Mouse (Mus musculus) heart, adult 18-20 months (tissue): ENCODE results near the gene Mpdu1. TPM values are rescaled to one million over a fixed set of nuclear protein-coding genes. Genes with fewer than 3 reads are reported as not detected.
"Not testable (repeated sequence)": the region's sequence is repeated elsewhere in the genome, so short reads cannot be mapped to it uniquely, and the experiment has no call there.

Experiments used
- DNase-seq, 2 experiments: peaks; one replicate each; pipeline ENCODE4 v3.0.0; 2021 to 2022; ENCODE audit warnings: mixed read lengths in 1 of 2
- total RNA-seq, 2 experiments: library from RNA; stranded (reverse); gene quantifications; 2 replicates each; pipeline ENCODE4 v1.2.3; 2021

Mpdu1 gene
- total RNA-seq, 2 experiments from 2014 or later, result 12.3 to 15.6 TPM

DNA sequence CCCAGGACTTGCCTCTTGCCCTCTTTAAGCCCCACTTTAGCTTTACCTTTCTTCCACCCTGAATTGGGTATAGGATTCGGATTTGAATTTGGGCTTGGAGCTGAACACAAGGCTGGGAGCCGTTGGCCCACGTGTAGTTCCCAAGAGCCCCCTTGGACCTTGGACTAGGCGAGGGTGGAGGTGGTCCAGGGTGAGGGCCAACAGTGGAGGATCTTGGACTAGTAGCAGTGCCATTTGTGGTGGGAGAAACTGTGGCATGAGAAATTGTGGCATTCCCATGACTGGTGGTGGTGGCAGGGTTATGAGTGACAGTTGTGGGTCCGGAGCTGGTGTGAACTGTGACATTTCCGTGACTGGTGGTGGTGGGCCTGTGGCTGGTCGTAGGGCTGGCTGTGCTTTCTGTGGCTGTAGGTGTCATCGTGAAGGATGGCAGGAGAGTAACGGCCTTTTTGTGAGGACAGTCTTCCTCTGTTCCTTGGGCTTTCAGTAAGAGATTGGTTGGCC is 3.1 kb upstream of the Mpdu1 start:
- DNase-seq, result no peak

DNA sequence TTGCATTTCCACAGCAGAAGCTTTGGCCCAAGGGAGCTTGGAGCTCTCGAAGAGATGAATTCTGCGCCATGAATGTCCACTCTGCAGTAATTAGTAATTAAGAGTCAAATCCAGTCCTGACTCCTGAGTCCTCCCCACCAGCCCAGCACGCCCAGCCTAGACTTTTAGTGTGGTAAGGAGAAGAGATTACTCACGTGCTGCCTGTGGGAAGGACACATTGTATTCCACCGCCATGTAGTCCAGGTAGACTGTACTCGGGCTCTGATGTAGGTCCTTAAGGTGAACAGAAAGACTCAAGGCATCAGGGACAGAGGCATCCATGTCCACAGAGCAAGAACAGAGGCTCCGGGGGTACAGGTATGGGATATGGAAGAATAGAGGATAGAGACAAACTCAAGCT is 2.4 kb upstream of the Mpdu1 start:
- DNase-seq, result no peak

DNA sequence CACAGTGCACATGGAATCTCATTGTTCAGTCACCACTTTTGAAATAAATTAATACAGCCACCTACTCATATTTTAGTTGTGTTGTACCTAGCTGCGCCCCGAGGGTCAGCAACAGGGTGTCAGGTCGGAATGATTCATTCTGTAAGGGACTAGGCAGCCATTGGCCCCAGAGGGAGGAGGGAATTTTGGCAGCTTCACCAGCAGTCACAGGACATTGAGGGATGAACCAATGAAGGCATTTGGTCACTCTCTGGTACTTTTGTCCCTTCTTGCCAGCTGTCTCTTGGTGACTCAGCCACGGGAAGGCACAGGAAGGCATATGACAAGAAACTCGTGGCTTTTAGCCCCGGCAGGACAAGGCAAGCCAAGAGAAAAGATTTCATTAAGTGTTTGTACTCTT is 1.4 kb upstream of the Mpdu1 start:
- peak; percentile 44 to 60 for DNase-seq

DNA sequence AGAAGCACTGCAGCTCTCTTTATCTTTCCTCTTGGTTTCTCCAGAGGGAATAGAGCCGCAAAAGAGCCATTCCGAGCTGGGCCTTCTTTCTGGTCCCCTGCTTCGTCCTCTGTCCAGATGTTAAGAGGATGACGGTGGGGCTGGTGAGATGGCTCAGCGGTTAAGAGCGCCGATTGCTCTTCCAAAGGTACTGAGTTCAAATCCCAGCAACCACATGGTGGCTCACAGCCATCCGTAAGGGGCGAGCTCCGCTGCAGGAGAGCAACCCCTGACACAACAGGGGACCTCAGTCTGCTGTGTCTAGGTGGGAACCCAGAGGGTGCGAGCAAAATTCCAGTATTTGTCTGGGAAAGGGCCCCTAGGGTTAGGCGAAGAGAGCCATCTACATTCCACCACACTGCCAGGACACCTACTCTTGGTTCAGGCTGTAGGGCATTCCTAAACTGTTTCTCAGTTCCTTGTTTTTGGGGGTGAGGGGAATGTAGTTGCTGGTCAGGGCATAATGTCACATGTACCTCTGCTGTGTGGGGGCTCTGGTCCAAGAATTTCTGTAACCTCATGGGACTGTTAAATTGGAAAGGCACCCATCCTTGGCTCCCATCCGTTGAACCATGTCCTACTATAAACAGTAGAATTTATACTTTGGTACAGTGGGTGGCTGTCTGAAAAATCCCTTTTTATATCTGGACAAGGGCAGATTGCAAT is 677 bp upstream of the Mpdu1 start:
- no peak for DNase-seq

DNA sequence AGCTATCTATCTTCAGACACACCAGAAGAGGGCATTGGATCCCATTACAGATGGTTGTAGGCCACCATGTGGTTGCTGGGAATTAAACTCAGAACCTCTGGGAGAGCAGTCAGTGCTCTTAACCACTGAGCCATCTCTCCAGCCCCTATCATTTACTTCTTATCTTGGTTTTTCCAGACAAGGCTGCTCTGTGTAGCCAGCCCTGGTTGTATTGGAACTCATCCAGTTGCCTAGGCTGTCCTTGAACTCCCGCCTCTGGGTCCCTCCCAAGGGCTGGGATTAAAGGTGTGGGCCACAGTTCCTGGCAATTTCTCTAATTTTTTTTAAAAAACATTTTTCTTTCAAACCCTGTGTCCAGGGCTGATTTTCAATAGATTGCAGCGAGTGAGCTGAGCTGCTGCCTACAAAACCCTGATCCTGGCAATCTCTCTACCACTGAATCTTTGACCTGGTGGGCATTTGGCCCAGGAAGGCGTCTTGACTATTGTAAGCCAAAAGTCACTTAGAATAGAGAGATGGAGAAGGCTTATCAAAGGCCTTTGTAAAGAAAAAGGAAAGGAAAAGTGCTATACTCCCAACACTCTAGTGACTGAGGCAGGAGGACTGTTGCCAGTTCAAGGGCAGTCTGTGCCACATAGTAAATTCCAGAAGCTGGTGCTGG is 1.1 kb downstream of the Mpdu1 start:
- peak; percentile 22 to 40 for DNase-seq

DNA sequence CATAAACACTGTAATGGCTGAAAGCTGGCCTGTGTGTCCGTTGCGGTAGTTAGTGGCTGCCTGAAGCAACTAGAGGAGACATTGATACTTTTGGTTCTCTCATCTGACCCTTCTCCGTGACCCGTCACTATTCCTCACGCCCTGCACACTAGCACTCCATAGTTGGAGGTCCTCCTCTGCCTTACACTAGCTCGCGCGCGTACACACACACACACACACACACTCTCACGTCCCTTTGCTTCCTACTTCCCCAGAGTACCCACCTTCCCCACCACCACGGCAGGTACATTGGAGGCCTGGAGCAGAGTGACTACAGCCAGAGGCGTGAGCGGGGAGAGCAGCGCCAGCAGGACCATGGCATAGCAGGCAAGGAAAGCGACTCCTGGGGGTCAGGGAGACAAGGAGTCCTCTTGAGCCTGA is 5.0 kb downstream of the Mpdu1 start:
- no peak for DNase-seq

DNA sequence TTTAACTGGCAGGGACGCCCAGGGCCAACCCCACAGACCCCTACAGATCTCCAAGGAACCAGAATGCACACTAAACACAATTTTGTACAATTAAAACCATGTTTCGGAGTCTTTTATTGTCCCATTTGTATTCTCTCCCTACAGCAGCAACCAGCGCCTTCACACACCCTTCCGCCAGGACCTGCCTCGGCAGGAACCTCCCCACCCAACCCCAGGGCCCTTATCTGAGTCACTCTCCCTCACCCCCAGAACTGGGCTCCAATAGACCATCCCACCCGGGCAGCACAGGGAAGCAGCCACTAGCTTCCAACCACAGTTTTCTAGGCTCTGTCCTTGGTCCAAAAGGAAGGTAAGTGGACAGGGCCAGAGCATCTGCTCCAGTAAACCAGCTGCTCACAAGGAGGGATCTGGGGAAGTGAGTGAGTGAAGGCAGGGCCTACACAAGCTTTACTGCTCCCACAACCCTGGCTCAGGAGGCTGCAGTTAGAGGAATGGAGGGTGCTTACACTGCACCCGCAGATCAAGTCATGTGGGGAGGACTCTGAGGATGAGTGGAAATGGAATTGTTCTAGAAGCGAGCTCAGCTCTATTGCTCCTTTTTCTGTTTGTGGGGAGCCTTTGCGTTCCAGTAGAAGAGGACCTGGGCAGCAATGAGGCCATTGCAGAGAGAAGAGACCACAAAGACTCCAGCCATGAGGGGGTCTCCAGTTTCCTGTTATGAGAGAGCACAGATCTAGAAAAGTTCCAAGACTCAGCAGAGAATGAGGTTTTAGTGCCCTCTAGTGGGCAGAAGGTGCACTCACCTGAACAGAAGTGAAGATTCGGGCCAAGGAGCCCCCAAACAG is 5.6 kb downstream of the Mpdu1 start:
- DNase-seq, result peak; percentile 22 to 66

DNA sequence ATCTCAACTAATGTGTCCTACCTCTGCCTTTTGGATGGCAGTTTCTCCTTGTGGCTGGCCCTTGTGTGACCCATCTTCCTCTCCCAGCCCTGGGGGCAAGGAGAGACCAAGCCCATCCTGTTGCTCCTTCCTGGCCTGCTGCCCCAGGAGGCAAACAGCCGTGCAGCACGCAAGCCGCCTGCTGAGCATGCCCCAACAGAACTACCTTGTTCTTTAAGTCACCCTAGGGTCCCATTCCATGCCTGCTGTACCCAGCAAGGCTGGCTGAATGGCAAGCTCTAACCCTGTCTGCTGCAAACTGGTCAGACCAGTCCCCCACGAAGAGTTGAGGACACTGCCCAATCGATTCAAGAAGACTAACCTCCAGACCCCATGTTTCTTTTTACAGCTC is 6.4 kb downstream of the Mpdu1 start:
- no peak for DNase-seq

DNA sequence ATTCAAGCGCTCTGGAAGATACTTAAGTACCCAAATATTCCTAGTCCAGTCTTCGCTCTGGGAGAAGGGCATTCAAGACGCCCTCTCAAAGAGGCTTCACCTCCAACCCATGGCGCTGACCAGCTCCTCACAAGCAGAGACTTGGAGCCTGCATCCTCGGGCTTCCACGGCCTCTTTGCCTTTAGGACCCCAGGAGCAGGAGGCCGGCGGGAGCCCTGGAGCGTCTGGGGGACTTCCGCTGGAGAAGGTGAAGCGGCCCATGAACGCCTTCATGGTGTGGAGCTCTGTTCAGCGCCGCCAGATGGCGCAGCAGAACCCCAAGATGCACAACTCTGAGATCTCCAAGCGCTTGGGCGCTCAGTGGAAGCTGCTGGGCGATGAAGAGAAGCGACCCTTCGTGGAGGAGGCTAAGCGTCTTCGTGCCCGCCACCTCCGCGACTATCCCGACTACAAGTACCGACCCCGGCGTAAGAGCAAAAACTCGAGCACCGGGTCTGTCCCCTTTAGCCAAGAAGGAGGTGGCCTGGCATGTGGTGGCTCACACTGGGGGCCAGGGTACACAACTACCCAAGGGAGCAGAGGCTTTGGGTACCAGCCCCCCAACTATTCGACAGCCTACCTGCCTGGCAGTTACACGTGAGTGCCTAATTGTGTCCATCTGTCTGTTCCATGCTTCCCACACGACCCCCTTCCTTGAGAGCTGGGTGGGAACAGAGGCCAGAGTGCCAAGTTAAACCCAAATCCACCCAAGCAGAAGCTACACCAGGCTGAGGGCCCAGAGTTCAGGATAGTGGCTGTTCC is 7.0 kb downstream of the Mpdu1 start, which contains the start of gene Sox15:
Gene Sox15, plus strand, starts transcription at position 51 of the 801 bp plus-strand sequence.
- DNase-seq, result peak; percentile 57 to 72

DNA sequence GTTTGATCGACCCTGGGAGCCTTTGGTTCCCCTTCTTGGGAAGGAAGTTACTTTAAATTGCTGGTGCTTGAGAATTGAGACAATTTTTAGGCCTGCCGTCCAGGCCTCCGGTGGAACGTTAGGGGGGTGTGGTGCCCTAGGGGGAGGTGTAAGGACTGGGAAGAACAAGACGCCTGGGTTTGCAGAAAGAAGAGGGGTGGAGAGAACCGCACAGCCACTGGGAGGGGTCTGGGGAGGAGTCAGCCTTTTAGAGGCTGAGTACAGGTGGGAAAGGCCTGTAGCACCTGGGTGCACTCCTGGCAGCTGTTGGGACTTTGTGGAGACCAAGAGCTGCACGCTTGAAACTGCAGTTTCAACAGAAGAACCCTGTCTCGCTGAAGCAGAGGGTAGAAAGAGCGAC is 7.7 kb downstream of the Mpdu1 start:
- DNase-seq, result no peak

DNA sequence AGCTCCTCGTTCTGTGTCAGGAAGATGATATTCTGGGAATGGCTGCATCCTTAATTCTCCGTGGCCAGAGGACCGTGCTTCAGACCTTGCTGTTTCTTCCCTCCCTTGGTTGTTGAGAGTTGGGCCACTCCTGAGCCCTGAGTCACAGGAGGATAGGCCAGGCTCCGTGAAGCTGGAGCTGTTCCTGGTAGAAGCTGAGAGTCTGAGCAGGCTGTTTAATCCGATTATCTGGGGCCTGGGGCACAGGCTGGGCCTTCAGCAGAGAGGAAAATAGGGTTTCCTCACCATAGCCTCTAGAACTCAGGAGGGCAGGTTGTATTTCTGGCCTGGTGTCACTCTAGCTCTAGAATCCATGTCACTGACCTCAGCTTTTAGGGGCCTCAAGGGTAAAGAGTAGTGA is 9.0 kb downstream of the Mpdu1 start:
- no peak for DNase-seq

DNA sequence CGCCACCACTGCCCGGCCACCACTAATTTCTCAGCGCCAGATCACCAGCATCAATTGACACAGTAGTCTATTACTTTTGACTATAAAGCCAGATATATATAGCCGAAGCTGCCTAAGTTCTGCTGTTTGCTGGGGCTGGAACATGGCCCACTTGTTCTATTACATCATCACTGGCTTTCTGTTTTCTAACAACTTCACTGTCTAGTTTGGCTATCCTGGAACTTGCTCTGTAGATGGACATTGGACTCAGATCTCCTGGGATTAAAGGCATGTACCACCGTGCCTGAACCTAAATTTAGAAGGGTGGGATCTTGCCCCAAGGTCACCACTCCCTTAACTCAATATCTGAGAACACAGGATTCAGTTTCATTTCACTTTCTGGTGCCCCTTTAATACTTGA is 16.6 kb downstream of the Mpdu1 start:
- DNase-seq, result no peak

DNA sequence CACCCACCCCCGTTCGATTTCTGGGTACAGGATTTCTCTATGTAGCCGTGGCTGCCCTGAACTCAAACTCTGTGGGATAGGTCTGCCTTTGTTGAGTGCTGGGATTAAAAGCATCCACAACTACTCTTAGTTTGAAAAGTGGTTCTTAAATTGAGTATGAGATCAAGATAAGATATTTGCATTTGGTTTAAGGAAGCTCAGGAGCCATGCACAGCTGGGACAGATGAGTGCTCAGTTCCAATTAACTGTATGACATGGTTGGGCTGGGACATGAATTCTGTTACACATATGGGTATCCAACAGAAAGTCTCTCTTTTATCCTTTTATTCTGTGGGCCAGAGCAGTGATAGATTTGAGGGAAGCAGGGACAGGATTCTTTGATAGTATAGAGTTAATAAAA is 27.0 kb downstream of the Mpdu1 start:
- DNase-seq, result no peak

DNA sequence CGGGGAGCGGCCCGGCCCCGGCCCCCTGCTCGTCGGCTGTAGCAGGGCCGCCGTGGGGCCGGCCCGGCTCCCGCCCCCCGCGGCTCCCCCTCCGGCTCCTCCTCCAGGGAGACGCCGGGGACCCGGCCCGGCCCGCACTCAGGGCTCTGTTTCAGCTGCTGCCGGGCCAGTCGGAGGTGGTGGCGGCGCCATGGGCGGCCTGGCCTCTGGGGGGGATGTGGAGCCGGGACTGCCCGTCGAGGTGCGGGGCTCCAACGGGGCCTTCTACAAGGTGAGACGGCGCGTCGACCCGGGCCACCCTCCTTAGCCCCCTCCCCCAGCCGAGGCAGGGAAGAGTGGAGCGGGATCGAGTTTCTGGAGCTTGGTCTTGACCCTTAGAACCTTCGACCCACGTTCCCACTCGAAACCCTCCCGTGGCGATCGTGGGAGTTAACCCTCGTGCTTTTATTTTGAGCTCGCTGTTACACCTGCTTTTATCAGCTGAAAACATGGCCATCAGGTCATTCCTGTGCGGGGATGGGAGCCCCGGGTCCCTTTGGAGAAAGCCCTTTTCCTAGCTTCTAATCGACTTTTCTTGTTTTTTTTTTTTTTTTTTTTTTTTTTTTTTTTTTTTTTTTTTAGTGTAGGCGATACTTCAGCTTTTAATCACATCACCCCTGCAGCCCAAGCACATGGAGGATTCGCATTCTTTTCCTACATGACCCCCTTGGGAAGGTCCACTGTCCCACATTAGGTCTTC is 29.1 kb downstream of the Mpdu1 start:
- no peak for DNase-seq

DNA sequence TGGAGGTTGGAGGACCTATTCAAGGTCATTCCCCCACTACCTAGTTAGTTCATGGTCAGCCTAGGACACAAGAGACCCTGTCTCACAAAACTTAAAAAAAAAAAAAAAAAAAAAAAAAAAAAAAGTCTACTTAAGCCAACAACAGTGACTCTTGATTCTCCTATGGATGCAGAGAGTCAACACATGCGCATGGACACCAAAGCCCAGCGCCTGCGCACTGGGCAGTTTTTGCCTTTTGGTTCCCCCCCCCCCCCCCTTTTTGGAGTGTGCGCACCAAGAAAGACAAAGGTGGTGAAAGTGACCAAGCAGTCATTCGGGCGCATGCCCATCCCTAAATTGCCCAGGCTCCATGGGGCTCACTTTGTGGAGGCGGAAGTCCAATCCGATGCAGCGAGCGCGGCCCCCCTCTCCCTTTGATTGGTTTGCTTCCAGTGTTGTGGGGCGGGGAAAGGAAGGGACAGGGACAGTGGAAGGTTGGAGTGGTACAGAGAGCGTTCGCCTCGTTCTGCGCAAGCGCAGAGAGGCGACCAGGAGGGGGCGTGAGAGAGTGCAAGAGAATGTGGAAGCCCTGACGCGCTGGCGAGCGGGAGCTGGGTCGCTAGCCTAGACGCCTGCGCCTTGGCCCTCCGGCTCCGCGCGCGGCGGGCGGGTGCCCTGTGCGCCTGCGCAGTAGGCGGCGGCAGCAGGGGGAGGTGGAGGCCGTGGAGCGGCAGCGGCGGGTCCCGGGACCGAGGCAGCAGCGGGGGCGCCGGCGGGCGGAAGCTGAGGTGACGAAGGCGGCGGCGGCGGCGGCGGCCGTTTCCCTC is 30.0 kb downstream of the Mpdu1 start, which contains the start of gene Fxr2:
Gene Fxr2, plus strand, starts transcription at position 707 of the 806 bp plus-strand sequence.
- peak; percentile 100 for DNase-seq

DNA sequence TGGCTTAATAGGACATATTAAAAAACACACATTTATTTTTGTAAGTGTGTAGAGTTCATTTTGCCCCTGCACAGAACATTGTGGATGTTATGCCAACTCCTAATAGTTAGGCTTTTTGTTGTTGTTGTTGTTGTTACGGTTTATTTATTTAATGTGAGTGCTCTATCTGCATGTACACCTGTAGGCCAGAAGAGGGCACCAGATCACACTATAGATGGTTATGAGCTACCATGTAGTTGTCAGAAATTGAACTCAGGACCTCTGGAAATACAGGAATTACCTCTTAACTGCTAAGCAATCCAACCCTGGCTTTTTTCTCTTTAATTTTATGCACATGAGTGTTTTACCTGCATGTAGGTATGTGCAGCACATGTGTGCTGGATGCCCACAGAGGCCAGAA is 32.6 kb downstream of the Mpdu1 start:
- DNase-seq, result no peak

DNA sequence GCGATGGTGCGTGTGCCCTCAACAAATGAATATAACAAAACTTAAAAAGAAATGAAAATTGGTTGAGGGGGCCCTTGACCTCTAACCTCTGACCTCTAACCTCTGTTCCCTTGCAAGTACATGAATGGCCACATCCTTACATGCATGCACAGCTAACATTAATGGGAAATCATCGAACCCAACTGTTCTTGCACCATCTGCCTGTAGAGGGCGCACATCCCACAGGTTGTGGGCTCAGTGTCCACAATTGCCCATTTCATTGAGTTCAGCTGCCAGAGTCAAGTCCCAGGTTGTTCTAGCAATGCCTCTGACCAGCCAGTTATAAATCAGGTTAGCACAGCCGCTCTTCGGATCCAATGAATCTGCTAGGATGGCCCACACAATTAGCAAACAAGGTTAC is 34.2 kb downstream of the Mpdu1 start:
- DNase-seq, result peak; percentile 62 to 87

DNA sequence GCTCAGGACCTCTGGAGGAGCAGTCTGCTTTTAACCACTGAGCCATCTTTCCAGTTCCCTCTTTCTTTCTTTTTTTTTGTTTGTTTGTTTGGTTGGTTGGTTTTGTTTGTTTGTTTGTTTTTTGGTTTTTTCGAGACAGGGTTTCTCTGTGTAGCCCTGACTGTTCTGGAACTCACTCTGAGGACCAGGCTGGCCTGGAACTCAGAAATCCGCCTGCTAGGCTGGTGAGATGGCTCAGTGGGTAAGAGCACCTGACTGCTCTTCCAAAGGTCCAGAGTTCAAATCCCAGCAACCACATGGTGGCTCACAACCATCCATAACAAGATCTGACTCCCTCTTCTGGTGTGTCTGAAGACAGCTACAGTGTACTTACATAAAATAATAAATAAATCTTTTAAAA is 38.1 kb downstream of the Mpdu1 start:
- DNase-seq, result not testable (repeated sequence)

DNA sequence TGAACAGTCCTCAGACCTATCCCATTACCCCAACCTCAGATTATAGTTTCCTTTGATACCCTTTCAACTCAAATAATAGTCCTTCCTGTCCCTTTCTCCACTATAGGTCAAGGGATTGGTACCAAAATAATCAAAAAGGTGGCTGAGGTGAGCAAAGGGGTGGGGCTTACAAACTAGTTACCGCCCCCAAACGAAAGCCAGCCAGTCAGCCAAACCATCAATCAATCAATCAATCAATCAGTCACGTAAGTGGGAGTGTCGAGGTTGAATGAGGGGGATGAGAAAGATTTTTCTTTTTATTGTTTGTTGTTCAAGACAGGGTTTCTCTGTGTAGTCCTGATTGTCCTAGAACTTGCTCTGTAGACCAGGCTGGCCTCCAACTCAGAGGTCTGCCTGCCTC is 39.4 kb downstream of the Mpdu1 start:
- no peak for DNase-seq

DNA sequence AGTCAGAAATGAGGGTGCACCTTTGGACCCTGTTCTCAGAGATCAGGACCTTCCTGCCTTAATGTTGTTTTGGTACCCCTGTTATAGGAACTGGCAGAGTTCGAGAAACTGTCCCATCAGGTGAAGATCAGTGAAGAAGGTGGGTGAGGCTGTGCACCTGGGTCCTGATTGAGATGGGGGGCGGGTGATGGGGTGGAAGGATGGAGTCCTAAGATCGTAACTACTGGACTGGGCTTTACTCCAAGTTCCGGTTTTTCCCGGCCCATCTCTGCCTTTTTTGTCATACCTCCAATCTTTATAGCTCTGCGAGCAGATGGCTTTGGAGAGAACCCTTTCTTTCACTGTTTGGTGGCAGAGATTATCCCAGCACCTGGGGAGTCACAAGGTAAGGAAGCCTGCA is 40.0 kb downstream of the Mpdu1 start:
- no peak for DNase-seq
